Mouse (Mus musculus) embryonic facial prominence, embryonic 14.5 days (tissue): ENCODE measurements around the gene Cmtm1. TPM values are rescaled to one million over a fixed set of nuclear protein-coding genes. Genes with fewer than 3 reads are reported as not detected.

ENCODE experiments used
- ATAC-seq: fragments of 200-750 bp; cut with Nextera tagmentation; 2 replicates; pipeline ENCODE4 v1.8.0; 2017; ENCODE audit warnings: low read depth, moderate number of reproducible peaks, moderate TSS enrichment
- DNase-seq: peaks from one replicate; pipeline ENCODE4 v3.0.0-alpha.2; 2015; ENCODE audit warnings: low spot score
- H3K27ac ChIP-seq: fragments of 300-500 bp; sonication (generic); replicated peaks from 2 replicates; pipeline ENCODE4 v1.5.1; 2014; ENCODE audit warnings: low read depth, mild to moderate bottlenecking, low read length, moderate library complexity
- H3K27me3 ChIP-seq: fragments of 300-500 bp; sonication (generic); replicated peaks from 2 replicates; pipeline ENCODE4 v1.6.1; 2014; ENCODE audit warnings: low read length; ENCODE audit not compliant: control insufficient read depth, insufficient read depth
- H3K36me3 ChIP-seq: fragments of 300-500 bp; sonication (generic); 2 replicates; pipeline ENCODE4 v1.6.1; 2014; ENCODE audit warnings: low read length, mixed read lengths; ENCODE audit not compliant: control insufficient read depth, insufficient read depth
- H3K4me1 ChIP-seq: fragments of 300-500 bp; sonication (generic); 2 replicates; pipeline ENCODE4 v1.6.1; 2014; ENCODE audit warnings: antibody characterized with exemption, low read length; ENCODE audit not compliant: control insufficient read depth, insufficient read depth
- H3K4me2 ChIP-seq: fragments of 300-500 bp; sonication (generic); 2 replicates; pipeline ENCODE4 v1.6.1; 2014; ENCODE audit warnings: low read depth, mild to moderate bottlenecking, low read length, moderate library complexity, mixed read lengths
- H3K4me3 ChIP-seq: fragments of 300-500 bp; sonication (generic); 2 replicates; pipeline ENCODE4 v1.5.1; 2014; ENCODE audit warnings: low read depth, mild to moderate bottlenecking, low read length
- H3K9ac ChIP-seq: fragments of 300-500 bp; sonication (generic); 2 replicates; pipeline ENCODE4 v1.6.1; 2014; ENCODE audit warnings: low read depth, mild to moderate bottlenecking, low read length, moderate library complexity, mixed read lengths
- H3K9me3 ChIP-seq: fragments of 300-500 bp; sonication (generic); 2 replicates; pipeline ENCODE4 v1.6.1; 2016; ENCODE audit warnings: low read length; ENCODE audit not compliant: control insufficient read depth
- WGBS: fragments of 180-500 bp; shearing (Covaris S2); extraction: QIAGEN DNeasy Blood & Tissue Kit; methylation state at CpG from one replicate; pipeline ENCODE4 v1.1.7; 2014; 5-methylcytosine and 5-hydroxymethylcytosine counted together
- polyA plus RNA-seq: library from polyadenylated mRNA; unstranded; fragments of >200 nt; fragmentation: Nextera tagmentation; extraction: Ambion mirVana; gene quantifications from 2 replicates; pipeline ENCODE4 v1.2.1, GENCODE M21; 2014

Gene Cmtm1
- polyA plus RNA-seq, 1 experiment from 2014 or later, result not detected

- Histone ChIP-seq H3K9ac (peak overlapping the region; percentile 82), H3K36me3 (no peaks in the 10 kb centered on the region), H3K4me3 (peak overlapping the region; percentile 73), H3K9me3 (no peaks in the 10 kb centered on the region), H3K4me2 (peak overlapping the region; percentile 65), H3K4me1 (peaks cover 13% of the 10 kb centered on the region), H3K27ac (no peak overlapping the region), H3K27me3 (peaks cover 3% of the 10 kb centered on the region; the same call in 1 of the 2 replicates)
- 0% methylated on average over 7 of the region's 7 CpGs for WGBS
- ATAC-seq (peak; percentile 7; the same call in 1 of the 2 replicates), DNase-seq (peak; percentile 16)
These were observed 58.5 kb downstream of the Cmtm1 start for GRCm38 (mm10) chr8:104251461-104251860.

DNA sequence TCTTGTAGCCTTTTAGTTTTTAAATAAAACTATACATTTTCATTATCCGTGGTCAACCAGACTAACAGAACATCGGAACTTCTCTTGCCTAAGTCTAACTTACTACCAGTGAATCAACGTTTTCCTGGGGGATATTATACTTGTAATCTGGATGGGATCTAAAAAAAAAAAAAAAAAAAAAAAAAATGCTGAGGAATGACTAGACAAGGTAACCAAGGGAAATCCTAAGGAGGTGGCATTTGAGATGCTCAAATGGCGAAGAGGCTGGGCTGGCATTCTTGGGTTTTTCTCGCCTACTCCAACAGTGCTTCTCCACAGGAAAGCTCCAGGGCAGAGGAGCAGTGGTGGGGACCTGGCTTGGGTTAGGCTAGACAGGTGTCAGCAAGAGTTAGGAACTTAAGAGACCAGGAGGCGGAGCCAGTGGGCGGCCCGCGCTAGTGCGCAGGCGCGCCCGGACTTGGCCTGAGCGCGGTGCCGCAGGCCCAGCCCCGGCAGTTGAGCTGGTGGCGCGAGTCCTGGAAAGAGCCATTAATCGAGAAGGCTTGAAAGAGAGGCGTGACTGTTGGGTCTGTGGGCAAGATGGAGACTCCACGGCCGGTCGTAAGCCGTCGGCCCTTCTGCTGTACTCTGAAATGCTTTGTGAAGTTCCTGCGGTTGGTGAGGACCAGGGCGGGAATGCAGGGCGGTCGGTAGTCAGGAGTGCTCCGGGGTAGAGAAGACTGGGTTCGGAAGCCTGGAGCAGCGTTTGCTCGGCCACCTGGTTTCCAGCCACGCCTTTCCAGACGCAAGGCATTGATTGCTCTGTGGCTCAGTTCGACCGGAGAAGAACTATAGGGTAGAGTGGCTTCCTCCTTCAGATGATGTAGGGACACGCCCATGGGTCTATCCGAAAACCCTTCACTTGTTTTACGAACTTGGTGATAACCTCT is 59.2 kb downstream of the Cmtm1 start, which contains the start of gene Cklf:
Gene Cklf (plus strand): TSS at position 423 of the 929 bp plus-strand sequence.
- ATAC-seq, result peak; percentile 89

GRCm38 (mm10) chr8:104249442-104249996 is 60.4 kb downstream of the Cmtm1 start:
- H3K27ac ChIP-seq, result no peak overlapping the region
- H3K4me1 ChIP-seq, result peaks cover 13% of the 10 kb centered on the region
- no peaks in the 10 kb centered on the region for H3K9me3 ChIP-seq
- DNase-seq (no peak), ATAC-seq (no peak)
- 81% methylated on average over 7 of the region's 7 CpGs for WGBS
- no peak overlapping the region for H3K4me3 ChIP-seq
- H3K9ac ChIP-seq, result no peak overlapping the region
- H3K4me2 ChIP-seq, result no peak overlapping the region
- H3K27me3 ChIP-seq, result peaks cover 3% of the 10 kb centered on the region; the same call in 1 of the 2 replicates
- peaks cover 8% of the 10 kb centered on the region; the same call in 1 of the 2 replicates for H3K36me3 ChIP-seq

More for the DNA sequence above, 59.2 kb downstream of the Cmtm1 start, which contains the start of gene Cklf:
- peak within 1 kb of the TSS; percentile 65 for H3K4me2 ChIP-seq
- peaks cover 13% of the 10 kb centered on the region for H3K4me1 ChIP-seq
- no peaks in the 10 kb centered on the region for H3K36me3 ChIP-seq
- H3K27me3 ChIP-seq, result peaks cover 3% of the 10 kb centered on the region; the same call in 1 of the 2 replicates
- H3K9me3 ChIP-seq, result no peaks in the 10 kb centered on the region
- peak within 1 kb of the TSS; percentile 82 for H3K9ac ChIP-seq
- peak within 1 kb of the TSS; percentile 73 for H3K4me3 ChIP-seq
- H3K27ac ChIP-seq, result peak within 1 kb of the TSS; percentile 88
- DNase-seq, result peak; percentile 94
- WGBS, result 4% methylated on average over 40 of the region's 41 CpGs

DNA sequence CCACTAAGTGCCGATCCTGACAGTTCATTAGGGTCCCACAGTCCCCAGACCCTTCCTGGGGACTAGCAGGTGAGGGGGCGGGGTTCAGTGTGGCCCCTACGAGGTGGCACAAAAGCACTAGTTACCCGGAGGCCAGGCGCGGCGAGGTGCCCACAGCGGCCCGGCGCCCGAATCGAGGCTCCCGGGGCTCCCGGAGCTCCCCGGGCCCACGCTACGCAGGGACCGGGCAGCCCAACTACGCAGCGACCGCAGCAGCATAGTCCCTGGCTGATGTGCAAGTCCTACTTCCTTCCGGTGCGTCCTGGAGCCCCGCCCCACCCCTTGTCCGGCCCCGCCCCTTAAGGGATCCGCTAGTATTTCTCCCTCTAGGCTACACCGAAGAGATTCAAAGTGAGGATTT is 61.7 kb downstream of the Cmtm1 start, which contains the start of gene Tk2:
Gene Tk2 (minus strand): TSS at position 283 of the 400 bp plus-strand sequence.
- ATAC-seq, result peak; percentile 91
- H3K9ac ChIP-seq, result peak within 1 kb of the TSS; percentile 83
- peak within 1 kb of the TSS; percentile 88 for H3K4me3 ChIP-seq
- H3K9me3 ChIP-seq, result no peaks in the 10 kb centered on the region
- H3K4me2 ChIP-seq, result peak within 1 kb of the TSS; percentile 89
- peak; percentile 90 for DNase-seq
- H3K4me1 ChIP-seq, result peaks cover 13% of the 10 kb centered on the region
- peaks cover 3% of the 10 kb centered on the region; the same call in 1 of the 2 replicates for H3K27me3 ChIP-seq
- H3K27ac ChIP-seq, result peak within 1 kb of the TSS; percentile 52; the same call in 1 of the 2 replicates
- peaks cover 9% of the 10 kb centered on the region; the same call in 1 of the 2 replicates for H3K36me3 ChIP-seq
- 0% methylated on average over 9 of the region's 28 CpGs for WGBS

- peaks cover 13% of the 10 kb centered on the region for H3K4me1 ChIP-seq
- peak overlapping the region; percentile 89 for H3K4me2 ChIP-seq
- peaks cover 13% of the 10 kb centered on the region; the same call in 1 of the 2 replicates for H3K36me3 ChIP-seq
- DNase-seq (peak; percentile 15), ATAC-seq (peak; percentile 7; the same call in 1 of the 2 replicates)
- peak overlapping the region; percentile 88 for H3K4me3 ChIP-seq
- H3K27me3 ChIP-seq, result peaks cover 3% of the 10 kb centered on the region; the same call in 1 of the 2 replicates
- H3K9me3 ChIP-seq, result no peaks in the 10 kb centered on the region
- peak overlapping the region; percentile 52; the same call in 1 of the 2 replicates for H3K27ac ChIP-seq
- whole genome bisulfite sequencing, result 1% methylated on average over 11 of the region's 11 CpGs
- H3K9ac ChIP-seq, result peak overlapping the region; percentile 83
These were observed 62.1 kb downstream of the Cmtm1 start for GRCm38 (mm10) chr8:104247908-104248275.

GRCm38 (mm10) chr8:104247054-104247907 is 62.7 kb downstream of the Cmtm1 start:
- peak; percentile 16 for DNase-seq
- H3K36me3 ChIP-seq, result peaks cover 19% of the 10 kb centered on the region; the same call in 1 of the 2 replicates
- WGBS, result 65% methylated on average over 22 of the region's 22 CpGs
- no peak overlapping the region for H3K27ac ChIP-seq
- no peaks in the 10 kb centered on the region for H3K9me3 ChIP-seq
- peak overlapping the region; percentile 89 for H3K4me2 ChIP-seq
- H3K9ac ChIP-seq, result peak overlapping the region; percentile 83
- ATAC-seq, result no peak
- H3K4me1 ChIP-seq, result peaks cover 13% of the 10 kb centered on the region
- peak overlapping the region; percentile 88 for H3K4me3 ChIP-seq
- peaks cover 3% of the 10 kb centered on the region; the same call in 1 of the 2 replicates for H3K27me3 ChIP-seq

GRCm38 (mm10) chr8:104246621-104247020 is 63.3 kb downstream of the Cmtm1 start:
- WGBS, result 81% methylated on average over 4 of the region's 4 CpGs
- peaks cover 3% of the 10 kb centered on the region; the same call in 1 of the 2 replicates for H3K27me3 ChIP-seq
- no peak for ATAC-seq
- peaks cover 26% of the 10 kb centered on the region; the same call in 1 of the 2 replicates for H3K36me3 ChIP-seq
- no peaks in the 10 kb centered on the region for H3K9me3 ChIP-seq
- no peak for DNase-seq
- no peak overlapping the region for H3K4me3 ChIP-seq
- H3K4me2 ChIP-seq, result no peak overlapping the region
- H3K9ac ChIP-seq, result no peak overlapping the region
- no peak overlapping the region for H3K27ac ChIP-seq
- peaks cover 8% of the 10 kb centered on the region for H3K4me1 ChIP-seq
